Comparison of ENCODE assay signal across 9 mouse cellular contexts in genomic region chr7:107738726-107739125, GRCm38 (mm10). TPM values are rescaled to one million over a fixed set of nuclear protein-coding genes. Genes with fewer than 3 reads are reported as not detected.
DNase-seq lines count a peak whose midpoint lies in the region; ATAC-seq and TF ChIP-seq lines count a peak whose summit lies in the region.
"Had no signal": no experiment of that assay in that cellular context is flagged by ENCODE, and none has a peak within 500 bp of the region (broad histone marks: within the 10 kb centered on the region; RNA-seq: fewer than 3 reads in every experiment).

No protein-coding gene starts in this region.

- 42% methylated on average over 2 of the region's 2 CpGs for WGBS in kidney, postnatal 0 days
- WGBS in kidney, embryonic 16.5 days, result 34% methylated on average over 2 of the region's 2 CpGs
- 34% methylated on average over 2 of the region's 2 CpGs for WGBS in midbrain, embryonic 14.5 days

- H3K4me3 ChIP-seq in kidney, postnatal 0 days (replicated peaks; ENCODE audit: low read depth, low read length), result no peak overlapping the region
- H3K4me3 ChIP-seq in kidney, embryonic 16.5 days (ENCODE audit: low read length), result no peak overlapping the region
- H3K4me3 ChIP-seq in CH12.LX (replicated peaks in 1 of 3; ENCODE audit: low read depth in 2 of 3, low read length in 2 of 3, poor library complexity in 1 of 3), result no peak overlapping the region
- no peak overlapping the region for H3K4me3 ChIP-seq in midbrain, embryonic 14.5 days (replicated peaks; ENCODE audit: low read depth, low read length)

- H3K9me3 ChIP-seq in kidney, postnatal 0 days (replicated peaks; ENCODE audit: low read length), result no peaks in the 10 kb centered on the region
- no peaks in the 10 kb centered on the region for H3K9me3 ChIP-seq in kidney, embryonic 16.5 days (ENCODE audit: low read length)
- no peaks in the 10 kb centered on the region for H3K9me3 ChIP-seq in CH12.LX (replicated peaks; ENCODE audit: low read length)
- H3K9me3 ChIP-seq in midbrain, embryonic 14.5 days (ENCODE audit: control insufficient read depth, low read length), result no peaks in the 10 kb centered on the region

- peak; percentile 70 for TF ChIP-seq CTCF in kidney, postnatal 0 days (IDR thresholded peaks at IDR 0.05; ENCODE audit: low read depth)
- peak in 1 of 2 experiments; percentile 50; a peak in 2 of 4 replicates for TF ChIP-seq CTCF in CH12.LX (conservative IDR thresholded peaks at IDR 0.05 in 1 of 2, IDR thresholded peaks at IDR 0.05 in 1 of 2; ENCODE audit: low read depth in 2 of 2, low read length in 2 of 2)

- no peak overlapping the region for H3K9ac ChIP-seq in kidney, postnatal 0 days (ENCODE audit: low read depth, low read length)
- no peak overlapping the region for H3K9ac ChIP-seq in kidney, embryonic 16.5 days (replicated peaks; ENCODE audit: low read length)
- no peak overlapping the region for H3K9ac ChIP-seq in CH12.LX (ENCODE audit: insufficient read depth, low read depth)
- no peak overlapping the region for H3K9ac ChIP-seq in midbrain, embryonic 14.5 days (replicated peaks; ENCODE audit: low read length)
- H3K9ac ChIP-seq: liver, embryonic 14.5 days had no signal

- no peak overlapping the region for H3K4me2 ChIP-seq in kidney, postnatal 0 days (ENCODE audit: low read length)
- no peak overlapping the region for H3K4me2 ChIP-seq in kidney, embryonic 16.5 days (replicated peaks; ENCODE audit: low read depth, low read length)
- H3K4me2 ChIP-seq in CH12.LX (ENCODE audit: insufficient read depth, low read depth, poor library complexity, severe bottlenecking), result no peak overlapping the region
- no peak overlapping the region for H3K4me2 ChIP-seq in midbrain, embryonic 14.5 days (ENCODE audit: low read length)

- H3K27ac ChIP-seq in kidney, postnatal 0 days, result no peak overlapping the region
- H3K27ac ChIP-seq in kidney, embryonic 16.5 days (ENCODE audit: low read length), result no peak overlapping the region
- no peak overlapping the region for H3K27ac ChIP-seq in CH12.LX (ENCODE audit: insufficient read depth, low read depth)
- no peak overlapping the region for H3K27ac ChIP-seq in midbrain, embryonic 14.5 days (replicated peaks; ENCODE audit: low read depth, low read length)
- H3K27ac ChIP-seq: liver, embryonic 14.5 days had no signal

- TF ChIP-seq POLR2A in CH12.LX (IDR thresholded peaks at IDR 0.05; ENCODE audit: low read depth, low read length), result no peak

- H3K4me1 ChIP-seq in kidney, postnatal 0 days (replicated peaks; ENCODE audit: insufficient read depth, low read length), result no peaks in the 10 kb centered on the region
- no peaks in the 10 kb centered on the region for H3K4me1 ChIP-seq in kidney, embryonic 16.5 days (ENCODE audit: insufficient read depth, low read length)
- peaks cover 4 to 8% of the 10 kb centered on the region in 2 experiments for H3K4me1 ChIP-seq in CH12.LX (ENCODE audit: control insufficient read depth in 1 of 2, insufficient read depth in 2 of 2)
- H3K4me1 ChIP-seq in midbrain, embryonic 14.5 days (ENCODE audit: control insufficient read depth, insufficient read depth, low read length), result no peaks in the 10 kb centered on the region

- DNase-seq in kidney, postnatal 0 days (ENCODE audit: low spot score), result peak; percentile 66
- no peak for DNase-seq in CH12.LX (ENCODE audit: extremely low read depth)
- DNase-seq in embryo, embryonic 10.5 days (ENCODE audit: low spot score), result peak; percentile 60
- DNase-seq in midbrain, embryonic 14.5 days, result peak; percentile 76
- DNase-seq in urinary bladder, adult 2 months (ENCODE audit: low spot score), result no peak
- no peak for DNase-seq in ovary, postnatal 36 days (ENCODE audit: low spot score)
- no peak for DNase-seq in spleen, adult 12 weeks (ENCODE audit: low spot score)

- no peaks in the 10 kb centered on the region for H3K79me2 ChIP-seq in CH12.LX (replicated peaks; ENCODE audit: control insufficient read depth, extremely low read depth, insufficient read depth, poor library complexity, severe bottlenecking)

- dilution Hi-C loops in CH12.LX (cut with MboI; ENCODE audit: extremely low pct_ligation_motif_present, extremely low pct_unique_long_range_greater_than_20kb, low sequenced_read_pairs), result no loop called here

- peak; percentile 47 for TF ChIP-seq RAD21 in CH12.LX (IDR thresholded peaks at IDR 0.05; ENCODE audit: low read depth, low read length)

- in situ Hi-C loops in CH12.LX (cut with MboI; ENCODE audit: low pct_ligation_motif_present, low pct_unique_long_range_greater_than_20kb, low sequenced_read_pairs), result no loop called here

- 0 out of 2 replicates have a peak, but pooled peaks cover 3% of the 10 kb centered on the region for H3K36me3 ChIP-seq in kidney, postnatal 0 days (ENCODE audit: insufficient read depth, low read length)
- peaks cover 10% of the 10 kb centered on the region for H3K36me3 ChIP-seq in kidney, embryonic 16.5 days (ENCODE audit: insufficient read depth, low read length)
- H3K36me3 ChIP-seq in CH12.LX (replicated peaks in 1 of 2; ENCODE audit: control insufficient read depth in 1 of 2, insufficient read depth in 1 of 2, low read length in 1 of 2), result peaks cover 54 to 67% of the 10 kb centered on the region in 2 experiments
- no peaks in the 10 kb centered on the region for H3K36me3 ChIP-seq in midbrain, embryonic 14.5 days (ENCODE audit: control insufficient read depth, insufficient read depth, low read length)

- ATAC-seq in kidney, postnatal 0 days (replicated peaks; ENCODE audit: low FRiP score, low read depth), result no peak
- no peak for ATAC-seq in kidney, embryonic 16.5 days (ENCODE audit: low FRiP score, low TSS enrichment)
- no peak for ATAC-seq in midbrain, embryonic 14.5 days (ENCODE audit: low FRiP score, low TSS enrichment)

- no peak for TF ChIP-seq EP300 in CH12.LX (IDR thresholded peaks at IDR 0.05; ENCODE audit: low read length)

- no peaks in the 10 kb centered on the region for H3K27me3 ChIP-seq in kidney, postnatal 0 days (ENCODE audit: insufficient read depth, low read length)
- H3K27me3 ChIP-seq in kidney, embryonic 16.5 days (ENCODE audit: insufficient read depth, low read length), result no peaks in the 10 kb centered on the region
- H3K27me3 ChIP-seq in CH12.LX (replicated peaks), result no peaks in the 10 kb centered on the region
- no peaks in the 10 kb centered on the region for H3K27me3 ChIP-seq in midbrain, embryonic 14.5 days (ENCODE audit: control insufficient read depth, insufficient read depth, low read length)

TF ChIP-seq in CH12.LX, 34 proteins besides CTCF, POLR2A, EP300 and RAD21:
- TF ChIP-seq MAZ (IDR thresholded peaks at IDR 0.05; ENCODE audit: low read depth, low read length), result no peak
- no peak for TF ChIP-seq HCFC1 (IDR thresholded peaks at IDR 0.05; ENCODE audit: low read depth, low read length)
- TF ChIP-seq ZNF384 (IDR thresholded peaks at IDR 0.05; ENCODE audit: low read depth, low read length), result no peak
- TF ChIP-seq USF1 (IDR thresholded peaks at IDR 0.05; ENCODE audit: low read depth, low read length), result no peak
- no peak for TF ChIP-seq BHLHE40 (IDR thresholded peaks at IDR 0.05; ENCODE audit: low read depth, low read length)
- TF ChIP-seq SMC3 (IDR thresholded peaks at IDR 0.05; ENCODE audit: low read depth, low read length), result peak; percentile 44

RNA-seq across cellular contexts. Expression of gene Cyb5r2, which starts 19.1 kb away (rescaled TPM):
- 0.21 and 0.22 TPM in 2 replicates for polyA plus RNA-seq in kidney, postnatal 0 days (2015; fragmentation: Nextera tagmentation; extraction: Ambion mirVana)
- 0.14 and 0.22 TPM in 2 replicates for polyA plus RNA-seq in kidney, embryonic 16.5 days (2015; fragmentation: Nextera tagmentation; extraction: Ambion mirVana)
- 0.17 TPM in 1 of 2 replicates, not detected in the other for total RNA-seq in CH12.LX (2012; rRNA removed)
- total RNA-seq in CH12.LX (2014; rRNA removed), result not detected in 2 replicates
- 0.18 TPM in 1 of 2 replicates, not detected in the other for polyA plus RNA-seq in CH12.LX (2012; ENCODE audit: insufficient read length, low read depth)
- polyA plus RNA-seq in midbrain, embryonic 14.5 days (2014; fragmentation: Nextera tagmentation; extraction: Ambion mirVana), result not detected in 2 replicates
- 0.13 TPM in 1 of 2 replicates, not detected in the other for polyA plus RNA-seq in urinary bladder, adult 2 months (2012; rRNA removed)

Comparison
In these comparisons a context has a peak if more than half of its experiments do, and no peak if none do; other contexts are left out.
1. DNase-seq: peak in kidney, postnatal 0 days (single experiment), embryo, embryonic 10.5 days (single experiment) and midbrain, embryonic 14.5 days (single experiment); none in CH12.LX (single experiment), urinary bladder, adult 2 months (single experiment), ovary, postnatal 36 days (single experiment) and spleen, adult 12 weeks (single experiment).